Mouse (Mus musculus) layer of hippocampus, postnatal 36 days (tissue): Measurements from ENCODE around the gene Ptar1. TPM values are rescaled to one million over a fixed set of nuclear protein-coding genes. Genes with fewer than 3 reads are reported as not detected.
"Not testable (repeated sequence)": the region's sequence is repeated elsewhere in the genome, so short reads cannot be mapped to it uniquely, and the experiment has no call there.

Source experiments
- DNase-seq, 2 experiments: peaks; one replicate each; pipeline ENCODE4 v3.0.0; 2022
- total RNA-seq, 2 experiments: library from RNA; stranded (reverse); gene quantifications; 2 replicates each; pipeline ENCODE4 v1.2.3; 2021

The Ptar1 gene
- 10 to 100 TPM; 43.5 to 44.1 TPM for total RNA-seq

- DNase-seq, result peak; percentile 85 to 88
Observed at GRCm38 (mm10) chr19:23687296-23688021, at the start of gene Ptar1. Gene Ptar1 (plus strand): TSS chr19:23687429.

DNA sequence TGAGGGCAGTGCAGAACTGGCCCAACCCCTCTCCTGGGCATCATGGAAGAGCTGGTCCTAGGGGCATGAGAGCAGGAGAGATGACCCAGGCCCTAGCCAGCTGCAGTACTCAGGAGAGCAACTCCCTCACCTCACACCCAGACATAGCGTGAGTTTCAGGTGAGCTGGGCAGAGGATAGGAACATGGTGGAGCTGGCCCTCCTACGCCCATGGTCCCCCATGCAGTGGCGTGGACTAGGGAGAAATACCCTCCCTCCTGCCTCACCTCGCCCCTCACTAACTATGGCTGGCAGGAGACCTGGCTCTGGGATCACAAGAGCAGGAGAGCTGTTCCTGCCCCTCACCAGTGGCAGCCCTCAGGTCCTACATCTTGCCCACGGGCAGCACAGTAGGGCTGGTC is 43.4 kb upstream of the Ptar1 start:
- DNase-seq, result no peak

DNA sequence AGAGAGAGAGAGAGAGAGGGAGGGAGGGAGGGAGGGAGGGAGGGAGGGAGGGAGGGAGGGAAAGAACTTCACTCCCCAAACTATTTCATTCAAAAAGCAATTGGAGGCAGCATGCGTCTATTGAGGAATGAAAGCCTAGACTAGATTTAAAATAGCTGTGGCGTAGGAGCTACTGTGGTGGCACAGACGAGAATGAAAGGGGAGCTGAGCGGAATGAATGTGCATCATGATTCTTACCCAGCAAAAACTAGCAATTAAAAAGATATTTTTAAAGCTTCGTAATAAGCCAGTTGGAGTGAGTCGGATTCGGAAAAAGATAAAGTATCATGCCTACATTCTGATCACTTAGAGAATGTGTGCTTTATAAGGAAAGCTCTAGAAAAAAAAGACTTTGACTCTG is 41.9 kb upstream of the Ptar1 start:
- peak in 1 of 2 experiments; percentile 15 for DNase-seq

DNA sequence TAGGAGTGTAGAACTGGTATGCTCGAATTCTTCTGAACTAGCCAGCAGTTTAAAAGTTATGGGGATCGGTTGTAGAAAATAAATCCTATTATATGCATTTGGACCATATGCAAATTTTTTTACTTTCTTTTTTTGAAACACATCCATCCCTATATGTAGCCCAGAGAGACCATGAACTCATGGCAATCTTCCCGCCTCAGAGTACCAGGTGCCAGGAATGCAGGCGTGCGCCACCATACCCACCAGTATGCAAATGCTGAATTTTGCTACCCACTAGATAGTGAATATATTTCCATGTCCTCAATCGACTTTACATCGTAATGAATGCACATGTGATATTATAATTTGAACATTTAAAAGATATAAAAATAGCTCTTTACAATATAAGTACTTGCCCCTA is 39.9 kb upstream of the Ptar1 start:
- no peak for DNase-seq

DNA sequence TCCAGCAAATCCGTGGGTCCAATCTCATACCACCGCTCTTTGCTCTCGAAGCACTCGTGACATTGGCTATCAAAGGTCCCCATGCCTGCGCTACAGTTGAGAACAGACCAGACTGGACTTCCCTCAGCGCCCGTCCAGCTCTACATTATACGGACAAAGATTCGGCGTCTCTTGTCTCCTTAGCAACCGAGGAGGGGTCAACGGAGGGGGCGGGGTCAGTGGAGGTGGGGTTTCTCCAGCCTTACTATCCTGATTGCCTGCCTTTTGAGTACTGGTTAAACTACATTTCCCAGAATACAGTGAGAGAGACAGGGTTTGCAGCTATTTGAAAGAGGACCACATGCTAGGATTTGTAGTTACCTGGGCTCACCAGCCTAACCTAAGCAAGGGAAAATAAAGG is 34.6 kb upstream of the Ptar1 start, which contains the start of gene 1700028P14Rik:
TSS of gene 1700028P14Rik (minus strand) at position 169 of the 400 bp plus-strand sequence.
- peak in 1 of 2 experiments; percentile 27 for DNase-seq

- no peak for DNase-seq
Observed at GRCm38 (mm10) chr19:23653154-23653553, 34.1 kb upstream of the Ptar1 start.

GRCm38 (mm10) chr19:23657261-23657932 is 29.8 kb upstream of the Ptar1 start:
- no peak for DNase-seq

DNA sequence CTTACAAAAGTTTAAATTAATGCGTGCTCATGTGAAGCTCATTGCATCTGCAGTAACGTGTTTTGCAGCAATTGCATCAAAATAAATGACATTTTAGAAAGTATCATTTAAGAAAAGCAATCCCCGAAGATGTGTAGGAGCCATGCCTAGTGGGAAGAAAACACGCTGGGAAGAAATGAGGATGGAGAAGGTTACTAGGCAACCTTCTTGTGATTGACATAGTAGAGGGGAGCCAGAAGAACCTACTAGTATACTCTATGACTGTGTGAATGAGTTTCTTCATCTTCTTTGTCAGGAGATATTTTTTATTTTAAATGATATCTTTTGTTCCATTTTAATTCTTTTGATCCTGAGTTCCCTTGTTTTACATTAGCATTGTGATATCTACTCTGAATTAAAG is 28.9 kb upstream of the Ptar1 start:
- no peak for DNase-seq

GRCm38 (mm10) chr19:23664083-23664482 is 23.1 kb upstream of the Ptar1 start:
- no peak for DNase-seq

DNA sequence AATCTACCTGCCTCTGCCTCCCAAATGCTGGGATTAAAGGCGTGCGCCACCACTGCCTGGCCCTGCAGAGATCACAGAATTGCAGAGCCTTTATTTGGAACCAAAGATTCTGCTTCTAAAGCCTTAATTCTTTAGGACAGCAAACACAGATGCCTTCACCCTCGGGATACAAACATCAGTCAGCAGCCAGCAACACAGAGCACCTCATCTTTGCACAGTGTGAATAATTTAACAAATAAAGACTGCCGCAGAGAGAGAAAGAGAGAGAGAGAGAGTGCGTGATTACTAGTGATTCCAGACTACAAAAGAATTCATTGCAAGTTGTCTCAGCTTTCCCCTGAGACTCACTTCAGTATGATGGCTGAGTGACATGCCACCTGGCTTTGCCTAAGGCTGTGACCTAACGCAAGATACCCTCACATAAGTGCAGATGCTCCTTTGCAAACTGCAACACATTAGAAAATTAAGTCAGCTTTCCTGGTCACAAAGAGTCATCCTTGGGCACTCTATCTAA is 19.0 kb upstream of the Ptar1 start:
- no peak for DNase-seq

DNA sequence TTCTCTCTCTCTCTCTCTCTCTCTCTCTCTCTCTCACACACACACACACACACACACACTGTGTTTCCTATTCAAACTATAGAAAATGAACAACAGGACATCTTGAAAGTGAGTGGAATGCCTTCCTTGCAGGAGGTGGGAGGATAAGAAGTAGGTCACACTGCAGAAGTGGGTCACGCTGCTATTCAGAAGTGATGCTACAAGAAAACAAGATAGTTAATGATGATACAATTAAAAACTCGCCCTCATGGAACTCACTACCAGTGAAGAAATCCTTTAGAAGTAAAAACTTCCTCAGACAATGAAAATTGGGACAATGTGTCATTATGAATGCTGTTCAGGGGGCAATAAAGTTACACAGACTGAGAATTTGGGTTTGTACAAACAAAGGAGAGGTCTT is 14.2 kb upstream of the Ptar1 start:
- DNase-seq, result no peak

DNA sequence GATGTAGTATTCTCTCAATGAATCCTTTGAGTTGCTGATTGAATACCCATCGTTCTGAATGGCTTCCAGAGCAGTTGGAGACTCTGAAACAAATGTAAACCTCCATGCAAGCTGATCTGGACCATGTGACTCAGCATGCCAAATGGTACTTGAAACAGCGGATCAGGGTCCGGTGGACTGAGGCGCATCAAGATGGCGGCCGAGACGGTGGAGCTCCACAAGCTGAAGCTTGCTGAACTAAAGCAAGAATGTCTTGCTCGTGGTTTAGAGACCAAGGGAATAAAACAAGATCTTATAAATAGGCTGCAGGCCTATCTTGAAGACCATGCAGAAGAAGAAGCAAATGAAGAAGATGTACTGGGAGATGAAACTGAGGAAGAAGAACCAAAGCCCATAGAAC is 11.6 kb upstream of the Ptar1 start:
- not testable (repeated sequence) for DNase-seq

DNA sequence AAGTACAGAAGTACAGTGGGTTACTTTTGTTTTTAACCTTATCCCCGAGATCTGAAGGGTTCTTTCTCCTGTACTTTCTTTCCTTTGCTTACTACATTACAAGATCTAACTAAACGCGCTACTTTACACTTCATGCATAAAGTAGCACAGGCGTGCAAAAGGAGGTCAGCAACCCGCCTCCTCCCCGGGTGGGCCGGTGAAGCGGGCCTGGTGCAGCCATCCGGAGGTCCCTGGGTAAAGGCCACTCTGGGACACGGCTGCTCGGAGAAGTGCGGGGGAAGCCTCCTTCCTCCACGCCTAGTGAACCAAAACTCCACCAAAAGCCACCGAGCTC is 300 bp upstream of the Ptar1 start:
- DNase-seq, result no peak

DNA sequence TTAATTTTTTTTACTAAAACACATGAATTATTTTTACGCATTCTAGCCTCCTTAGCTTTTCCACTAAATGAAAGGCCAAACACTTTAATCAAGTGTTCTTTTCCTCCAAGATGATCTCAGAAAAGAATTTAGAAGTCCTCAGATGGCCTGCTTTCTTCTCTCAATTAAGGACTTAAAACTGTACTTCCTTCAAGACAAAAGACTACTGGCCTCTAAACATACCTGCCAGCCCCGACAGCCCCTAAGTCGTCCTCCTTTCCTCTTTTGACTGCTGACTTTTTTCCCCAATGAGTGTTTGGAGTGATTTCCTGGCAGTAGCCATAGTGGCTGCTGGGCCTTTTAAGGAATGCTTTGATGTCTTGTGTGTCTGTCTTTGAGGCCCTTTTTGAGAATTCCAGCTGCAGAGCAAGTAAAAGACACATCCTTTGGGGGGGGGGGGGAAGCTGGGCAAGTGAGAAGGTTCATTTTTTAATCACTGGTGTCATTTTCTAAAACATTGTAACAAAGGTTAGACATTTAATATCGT is 1.3 kb downstream of the Ptar1 start:
- no peak for DNase-seq

- no peak for DNase-seq
Observed at GRCm38 (mm10) chr19:23694344-23694743, 7.1 kb downstream of the Ptar1 start.

GRCm38 (mm10) chr19:23697861-23698260 is 10.6 kb downstream of the Ptar1 start:
- DNase-seq, result no peak

- no peak for DNase-seq
Observed at GRCm38 (mm10) chr19:23698366-23698765, 11.1 kb downstream of the Ptar1 start.

DNA sequence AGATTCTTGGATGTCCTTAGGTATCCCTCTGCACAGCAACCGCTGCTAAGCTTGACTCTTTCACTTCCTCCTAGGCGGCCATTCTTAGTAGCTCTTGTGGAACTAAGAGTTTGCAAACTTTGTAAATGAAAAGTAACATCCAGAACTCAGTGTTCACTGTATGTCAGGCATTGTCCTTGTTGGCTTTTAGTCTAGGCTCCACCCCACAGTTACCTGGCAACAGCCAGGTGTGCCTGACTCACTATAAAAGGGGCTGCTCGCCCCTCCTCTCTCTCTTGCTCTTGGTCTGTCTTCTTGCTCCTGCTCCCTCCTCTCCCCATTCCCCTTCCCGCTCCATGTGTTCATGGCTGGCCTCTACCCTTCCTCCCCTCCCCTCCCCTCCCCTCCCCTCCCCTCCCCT is 11.9 kb downstream of the Ptar1 start:
- no peak for DNase-seq

DNA sequence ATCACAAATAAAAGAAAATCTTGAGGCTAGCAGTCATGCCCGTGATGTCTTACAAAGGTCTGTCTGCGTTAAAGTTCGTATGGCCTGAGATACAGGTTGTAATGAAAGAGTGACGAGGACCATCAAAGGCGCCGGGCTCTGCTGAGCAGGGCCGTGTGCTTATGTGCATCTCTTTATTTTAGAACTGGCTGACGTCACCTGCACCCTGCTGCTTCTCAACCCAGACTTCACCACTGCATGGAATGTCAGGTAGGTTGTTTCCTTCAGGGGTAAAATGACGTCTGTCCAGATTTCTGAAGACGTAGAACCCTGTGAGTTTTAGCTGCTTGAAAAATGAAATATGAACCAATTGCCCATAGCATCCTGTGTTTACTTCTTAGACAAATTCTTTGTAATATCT is 15.7 kb downstream of the Ptar1 start:
- no peak for DNase-seq

DNA sequence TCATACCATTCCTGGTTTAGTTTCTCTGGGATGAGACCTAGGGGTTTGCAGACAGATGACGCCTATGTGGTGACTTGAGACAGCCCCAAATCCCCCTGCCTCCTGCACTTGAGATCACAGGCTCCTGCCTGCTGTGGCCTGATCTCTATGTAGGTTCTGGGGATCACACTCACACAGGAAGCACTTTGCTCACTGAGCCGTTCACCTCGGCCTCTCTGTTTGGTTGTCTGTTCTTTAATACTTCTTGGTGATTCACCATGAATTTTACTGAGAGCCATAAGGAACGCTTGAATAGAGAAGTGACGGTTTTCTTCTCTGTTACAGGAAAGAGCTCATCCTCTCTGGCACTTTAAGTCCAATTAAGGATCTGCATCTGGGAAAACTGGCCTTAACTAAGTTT is 18.2 kb downstream of the Ptar1 start:
- DNase-seq, result no peak

- no peak for DNase-seq
Observed at GRCm38 (mm10) chr19:23746506-23746905, 59.3 kb downstream of the Ptar1 start.

- no peak for DNase-seq
Observed at GRCm38 (mm10) chr19:23757011-23757410, 69.8 kb downstream of the Ptar1 start.

- DNase-seq, result peak; percentile 92 to 93
Observed at GRCm38 (mm10) chr19:23757961-23758553, 70.8 kb downstream of the Ptar1 start.
